Mouse (Mus musculus) MEL (cell line): ENCODE measurements at regions not wholly inside any gene's neighbourhood (a gene's known extent, or its start where the extent isn't known, plus 50 kb on each side); places are given as distances from the start of the nearest gene placed in this dataset.

Experiments used
- DNase-seq: peaks from one replicate; pipeline ENCODE4 v3.0.0; 2011; ENCODE audit warnings: low read depth, low spot score
- H3K27ac ChIP-seq: 2 replicates; pipeline ENCODE4 v1.5.1; 2012; ENCODE audit warnings: low read depth, mild to moderate bottlenecking, control low read depth, low read length, moderate library complexity; ENCODE audit not compliant: control insufficient read depth
- H3K27me3 ChIP-seq, 2 experiments: fragments of 150-350 bp in 1 of 2; sonication (generic) in 1 of 2; 2 replicates each; pipeline ENCODE4 v1.6.1; 2012; ENCODE audit warnings: low read length in 2 of 2, mild to moderate bottlenecking in 2 of 2, improper control_type of control experiment in 1 of 2, moderate library complexity in 1 of 2; ENCODE audit not compliant: insufficient read depth in 2 of 2, control insufficient read depth in 1 of 2
- H3K36me3 ChIP-seq, 2 experiments: 2 replicates each; pipeline ENCODE4 v1.6.1; 2012 to 2014; ENCODE audit warnings: low read length in 2 of 2, improper control_type of control experiment in 1 of 2, inconsistent platforms in 1 of 2, mild to moderate bottlenecking in 1 of 2; ENCODE audit not compliant: insufficient read depth in 2 of 2, control insufficient read depth in 1 of 2
- H3K4me1 ChIP-seq, 2 experiments: fragments of 150-350 bp in 1 of 2; sonication (generic) in 1 of 2; 2 replicates each; pipeline ENCODE4 v1.6.1; 2012; ENCODE audit warnings: low read length in 2 of 2, improper control_type of control experiment in 1 of 2, mild to moderate bottlenecking in 1 of 2; ENCODE audit not compliant: insufficient read depth in 2 of 2, control insufficient read depth in 1 of 2
- H3K4me3 ChIP-seq, 2 experiments: fragments of 150-350 bp in 1 of 2; sonication (generic) in 1 of 2; 2 replicates each; pipeline ENCODE4 v1.5.1; 2012; ENCODE audit warnings: low read depth in 2 of 2, low read length in 2 of 2, mild to moderate bottlenecking in 2 of 2, moderate library complexity in 2 of 2, control low read depth in 1 of 2, improper control_type of control experiment in 1 of 2; ENCODE audit not compliant: control insufficient read depth in 1 of 2, insufficient read depth in 1 of 2
- H3K79me2 ChIP-seq: 2 replicates; pipeline ENCODE4 v1.6.1; 2012; ENCODE audit warnings: mild to moderate bottlenecking, low read length, moderate library complexity; ENCODE audit not compliant: control insufficient read depth, poor library complexity, insufficient read depth
- H3K9ac ChIP-seq: 2 replicates; pipeline ENCODE4 v1.6.1; 2012; ENCODE audit warnings: low read depth, mild to moderate bottlenecking, control low read depth, low read length, moderate library complexity; ENCODE audit not compliant: control insufficient read depth, poor library complexity, severe bottlenecking
- H3K9me3 ChIP-seq: fragments of 150-350 bp; sonication (generic); replicated peaks from 2 replicates; pipeline ENCODE4 v1.6.1; 2012; ENCODE audit warnings: mild to moderate bottlenecking, low read length, improper control_type of control experiment, moderate library complexity; ENCODE audit not compliant: insufficient read depth
- BHLHE40 ChIP-seq: IDR thresholded peaks from 2 replicates; pipeline ENCODE4 v1.6.1; 2012; ENCODE audit warnings: low read depth, mild to moderate bottlenecking, inconsistent platforms, low read length, improper control_type of control experiment, borderline replicate concordance
- CHD1 ChIP-seq: IDR thresholded peaks from 2 replicates; pipeline ENCODE4 v1.6.1; 2012; ENCODE audit warnings: low read depth, mild to moderate bottlenecking, inconsistent platforms, low read length, improper control_type of control experiment
- CTCF ChIP-seq, 3 experiments: IDR thresholded peaks in 2 of 3; conservative IDR thresholded peaks in 1 of 3; 2 replicates each; pipeline ENCODE4 v1.5.1; 2011 to 2012; ENCODE audit warnings: low read length in 3 of 3, low read depth in 2 of 3, mild to moderate bottlenecking in 2 of 3, improper control_type of control experiment in 1 of 3, inconsistent platforms in 1 of 3, mixed read lengths in 1 of 3, moderate library complexity in 1 of 3; ENCODE audit not compliant: control insufficient read depth in 1 of 3, insufficient read depth in 1 of 3, poor library complexity in 1 of 3, severe bottlenecking in 1 of 3
- E2F4 ChIP-seq: IDR thresholded peaks from 2 replicates; pipeline ENCODE4 v1.6.1; 2011; ENCODE audit warnings: low read depth, low read length, improper control_type of control experiment, borderline replicate concordance
- GATA1 ChIP-seq: IDR thresholded peaks from 2 replicates; pipeline ENCODE4 v1.6.1; 2011; ENCODE audit warnings: low read depth, low read length, improper control_type of control experiment
- MAFK ChIP-seq: IDR thresholded peaks from 2 replicates; pipeline ENCODE4 v1.6.1; 2011; ENCODE audit warnings: low read depth, mild to moderate bottlenecking, low read length, improper control_type of control experiment, borderline replicate concordance
- MAX ChIP-seq: IDR thresholded peaks from 2 replicates; pipeline ENCODE4 v1.6.1; 2011; ENCODE audit warnings: low read length, improper control_type of control experiment
- MEF2A ChIP-seq: IDR thresholded peaks from 2 replicates; pipeline ENCODE4 v1.6.1; 2014; ENCODE audit warnings: low read depth, mild to moderate bottlenecking, inconsistent platforms, low read length, improper control_type of control experiment; ENCODE audit not compliant: poor library complexity, insufficient replicate concordance, severe bottlenecking; ENCODE audit errors: extremely low read depth
- MXI1 ChIP-seq: IDR thresholded peaks from 2 replicates; pipeline ENCODE4 v1.6.1; 2011; ENCODE audit warnings: mild to moderate bottlenecking, low read depth, low read length, improper control_type of control experiment
- MYB ChIP-seq: IDR thresholded peaks from 2 replicates; pipeline ENCODE4 v1.6.1; 2011; ENCODE audit warnings: mild to moderate bottlenecking, low read depth, low read length, improper control_type of control experiment
- NELFE ChIP-seq: IDR thresholded peaks from 2 replicates; pipeline ENCODE4 v1.6.1; 2011; ENCODE audit warnings: low read depth, low read length, improper control_type of control experiment
- NRF1 ChIP-seq: IDR thresholded peaks from 2 replicates; pipeline ENCODE4 v1.6.1; 2014; ENCODE audit warnings: low read depth, mild to moderate bottlenecking, inconsistent platforms, low read length, improper control_type of control experiment, moderate library complexity; ENCODE audit not compliant: poor library complexity, insufficient read depth, severe bottlenecking
- POLR2AphosphoS2 ChIP-seq: IDR thresholded peaks from 2 replicates; pipeline ENCODE4 v1.6.1; 2011; ENCODE audit warnings: low read length, improper control_type of control experiment
- POLR2AphosphoS5 ChIP-seq: IDR thresholded peaks from 2 replicates; pipeline ENCODE4 v1.6.1; 2012; ENCODE audit warnings: low read depth, borderline replicate concordance, mild to moderate bottlenecking, inconsistent platforms, low read length, moderate library complexity, mixed read lengths
- RCOR1 ChIP-seq: IDR thresholded peaks from 2 replicates; pipeline ENCODE4 v1.6.1; 2012; ENCODE audit warnings: low read depth, mild to moderate bottlenecking, inconsistent platforms, low read length, improper control_type of control experiment
- SMC3 ChIP-seq: IDR thresholded peaks from 2 replicates; pipeline ENCODE4 v1.6.1; 2011; ENCODE audit warnings: low read depth, low read length, improper control_type of control experiment
- TAL1 ChIP-seq: IDR thresholded peaks from 2 replicates; pipeline ENCODE4 v1.6.1; 2012; ENCODE audit warnings: mild to moderate bottlenecking, inconsistent platforms, low read length, moderate library complexity, mixed read lengths
- TBP ChIP-seq: IDR thresholded peaks from 2 replicates; pipeline ENCODE4 v1.8.0; 2011; ENCODE audit warnings: low read depth, low read length, improper control_type of control experiment
- TCF12 ChIP-seq: IDR thresholded peaks from 2 replicates; pipeline ENCODE4 v1.6.1; 2014; ENCODE audit warnings: low read depth, mild to moderate bottlenecking, inconsistent platforms, low read length, improper control_type of control experiment, moderate library complexity
- USF1 ChIP-seq: IDR thresholded peaks from 2 replicates; pipeline ENCODE4 v1.6.1; 2014; ENCODE audit warnings: low read depth, mild to moderate bottlenecking, inconsistent platforms, low read length, improper control_type of control experiment, moderate library complexity
- USF2 ChIP-seq, 2 experiments: IDR thresholded peaks; 2 replicates each; pipeline ENCODE4 v1.6.1; 2011 to 2012; ENCODE audit warnings: improper control_type of control experiment in 2 of 2, low read length in 2 of 2, borderline replicate concordance in 1 of 2, inconsistent platforms in 1 of 2, low read depth in 1 of 2, mild to moderate bottlenecking in 1 of 2; ENCODE audit not compliant: insufficient read depth in 1 of 2
- ZC3H11A ChIP-seq: IDR thresholded peaks from 2 replicates; pipeline ENCODE4 v1.6.1; 2012; ENCODE audit warnings: low read depth, mild to moderate bottlenecking, inconsistent platforms, low read length, improper control_type of control experiment
- ZMIZ1 ChIP-seq: IDR thresholded peaks from 2 replicates; pipeline ENCODE4 v1.6.1; 2012; ENCODE audit warnings: low read depth, mild to moderate bottlenecking, inconsistent platforms, low read length, improper control_type of control experiment, moderate library complexity
- ZNF384 ChIP-seq: IDR thresholded peaks from 2 replicates; pipeline ENCODE4 v1.6.1; 2012; ENCODE audit warnings: low read depth, mild to moderate bottlenecking, inconsistent platforms, low read length, improper control_type of control experiment

DNA sequence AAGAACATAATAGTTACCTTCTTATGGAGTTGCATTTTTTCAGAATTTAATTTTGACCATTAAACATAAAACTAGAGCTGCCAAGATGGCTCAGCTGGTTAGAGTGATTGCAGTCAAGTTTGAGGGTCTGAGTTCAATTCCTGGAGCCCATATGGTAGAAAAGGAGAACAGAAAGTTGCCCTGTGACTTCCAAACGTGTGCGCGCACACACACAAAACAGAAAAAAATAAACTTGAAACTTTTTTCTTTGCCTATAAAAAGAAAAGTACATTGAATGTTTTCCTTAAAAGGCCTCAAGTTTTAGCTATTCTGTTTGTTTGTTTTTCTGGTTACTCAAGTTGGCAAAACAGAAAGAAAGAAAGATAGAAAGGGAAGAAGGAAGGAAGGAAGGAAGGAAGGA lies 59.2 kb upstream of the Ankrd50 start:
- H3K9ac ChIP-seq: no peak overlapping the region
- H3K4me3 ChIP-seq: no peak overlapping the region
- no peaks in the 10 kb centered on the region for H3K36me3 ChIP-seq
- no peaks in the 10 kb centered on the region for H3K27me3 ChIP-seq
- TF ChIP-seq ZMIZ1 (no peak), BHLHE40 (no peak), GATA1 (no peak), USF2 (IDR thresholded peaks at IDR 0.05; ENCODE audit: borderline replicate concordance in 1 of 2, insufficient read depth in 1 of 2, low read depth in 1 of 2, low read length in 2 of 2) (no peak), MAX (no peak), RCOR1 (no peak), MEF2A (no peak), CTCF (IDR thresholded peaks at IDR 0.05 in 2 of 3, conservative IDR thresholded peaks at IDR 0.05 in 1 of 3; ENCODE audit: control insufficient read depth in 1 of 3, insufficient read depth in 1 of 3, low read depth in 2 of 3, low read length in 3 of 3, poor library complexity in 1 of 3, severe bottlenecking in 1 of 3) (no peak), MYB (no peak), TBP (no peak), MXI1 (no peak), TCF12 (no peak), MAFK (no peak), NRF1 (no peak)
- TF ChIP-seq, all 39 proteins: peak for 0
- no peak overlapping the region for H3K27ac ChIP-seq
- no peaks in the 10 kb centered on the region for H3K4me1 ChIP-seq
- no peak for DNase-seq
- H3K9me3 ChIP-seq: no peaks in the 10 kb centered on the region
- no peaks in the 10 kb centered on the region for H3K79me2 ChIP-seq

DNA sequence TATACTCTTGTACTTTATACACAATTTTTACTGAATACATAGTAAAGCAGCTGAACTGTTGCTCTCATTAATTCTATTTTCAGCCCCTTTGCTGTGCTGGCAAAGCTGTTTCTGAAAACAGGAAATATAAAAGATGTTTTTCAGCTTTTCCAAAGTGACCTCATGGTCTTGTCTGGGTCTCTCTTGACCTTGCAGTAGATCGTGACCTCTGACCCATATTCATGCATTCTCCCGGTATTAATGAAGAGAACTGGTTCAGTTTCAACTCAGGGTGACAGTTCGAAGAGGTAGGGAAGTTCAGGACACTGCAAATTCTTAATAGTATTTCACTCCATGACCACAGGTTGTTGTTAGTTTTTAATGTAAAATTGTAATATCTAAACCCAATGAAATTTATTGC lies 56.7 kb upstream of the Ankrd50 start:
- DNase-seq: no peak
- H3K27me3 ChIP-seq: no peaks in the 10 kb centered on the region
- no peaks in the 10 kb centered on the region for H3K79me2 ChIP-seq

DNA sequence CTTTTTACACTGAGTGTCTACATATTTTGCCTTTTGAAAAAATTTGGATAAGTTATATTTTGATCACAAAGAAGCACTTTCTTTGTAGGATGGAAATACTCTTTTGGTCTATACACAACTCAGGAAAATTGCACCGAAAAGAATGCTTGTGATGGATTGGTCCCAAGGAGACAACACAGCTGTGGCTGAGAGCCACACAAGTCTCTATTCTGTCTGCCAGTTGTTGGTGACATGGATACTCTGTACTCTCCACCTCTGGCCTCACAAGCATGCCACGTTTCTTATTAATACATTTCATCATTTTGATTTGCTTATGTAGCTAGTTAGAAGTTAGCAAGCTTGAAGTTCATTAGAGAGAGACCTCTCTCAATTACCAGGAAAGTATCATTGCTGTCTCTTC lies 53.7 kb upstream of the Ankrd50 start:
- Histone ChIP-seq H3K4me1 (no peaks in the 10 kb centered on the region), H3K9me3 (no peaks in the 10 kb centered on the region)
- TF ChIP-seq E2F4 (no peak), ZNF384 (no peak), ZC3H11A (no peak), SMC3 (no peak), NELFE (no peak), POLR2AphosphoS2 (no peak), TAL1 (no peak), POLR2AphosphoS5 (no peak), MAX (no peak), CHD1 (no peak), GATA1 (no peak), BHLHE40 (no peak), TCF12 (no peak)
- TF ChIP-seq, all 39 proteins: peak for 0
- Histone ChIP-seq H3K27ac (no peak overlapping the region), H3K79me2 (no peaks in the 10 kb centered on the region), H3K27me3 (no peaks in the 10 kb centered on the region), H3K36me3 (no peaks in the 10 kb centered on the region), H3K9ac (no peak overlapping the region), H3K4me3 (no peak overlapping the region)
- no peak for DNase-seq

More for the DNA sequence above, 56.7 kb upstream of the Ankrd50 start:
- TF ChIP-seq USF1 (no peak), E2F4 (no peak)
- Histone ChIP-seq H3K9ac (no peak overlapping the region), H3K27ac (no peak overlapping the region), H3K4me1 (no peaks in the 10 kb centered on the region), H3K4me3 (no peak overlapping the region), H3K36me3 (no peaks in the 10 kb centered on the region), H3K9me3 (no peaks in the 10 kb centered on the region)
